Mouse (Mus musculus) right cerebral cortex, postnatal 14 days (tissue): ENCODE measurements around the gene Crhr2.
A peak's percentile ranks its signal among the peaks of the same experiment; 100 is the strongest.

ENCODE experiments used
- DNase-seq: peaks from one replicate; pipeline ENCODE4 v3.0.0; 2022

Crhr2 gene

DNA sequence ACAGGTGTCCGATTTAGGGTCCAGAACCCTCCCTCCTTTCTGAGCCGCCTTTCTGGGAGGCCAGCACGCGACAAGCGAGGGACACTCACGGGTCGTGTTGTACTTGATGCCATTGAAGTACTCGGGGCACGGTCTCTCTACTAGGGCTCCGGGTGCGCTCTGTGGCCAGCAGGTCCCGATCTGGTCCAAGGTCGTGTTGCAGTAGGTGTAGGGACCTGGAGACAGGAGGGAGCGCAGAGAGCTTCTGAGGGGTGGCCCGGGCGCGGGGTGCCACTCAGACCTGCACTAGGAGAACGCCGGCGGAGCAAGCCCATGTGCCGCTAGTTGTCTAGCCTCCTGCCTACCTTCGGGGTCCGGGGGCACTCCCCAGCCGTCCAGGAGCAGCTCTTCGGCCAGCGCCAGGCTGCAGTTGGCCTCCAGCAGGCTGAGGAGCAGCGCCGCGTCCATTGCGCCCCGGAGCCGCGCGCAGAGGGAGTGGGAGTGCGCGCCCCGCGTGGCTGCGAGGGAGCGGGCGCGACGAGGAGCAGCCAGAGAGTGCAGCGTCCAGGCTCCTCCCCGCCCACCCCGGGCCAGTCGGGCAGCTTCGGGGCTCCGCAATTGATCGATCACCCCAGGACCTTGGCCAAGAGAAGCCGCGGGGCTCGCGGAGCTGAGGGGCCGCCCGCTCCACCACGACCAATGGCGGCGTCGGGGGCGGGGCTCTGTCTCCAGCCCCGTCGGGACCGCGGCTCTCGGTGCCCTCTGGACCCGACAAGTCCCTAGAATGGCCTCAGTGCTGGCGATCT lies 15.3 kb downstream of the Crhr2 start:
- DNase-seq: peak; percentile 35

GRCm38 (mm10) chr6:55108358-55108757 lies 24.5 kb downstream of the Crhr2 start:
- no peak for DNase-seq

DNA sequence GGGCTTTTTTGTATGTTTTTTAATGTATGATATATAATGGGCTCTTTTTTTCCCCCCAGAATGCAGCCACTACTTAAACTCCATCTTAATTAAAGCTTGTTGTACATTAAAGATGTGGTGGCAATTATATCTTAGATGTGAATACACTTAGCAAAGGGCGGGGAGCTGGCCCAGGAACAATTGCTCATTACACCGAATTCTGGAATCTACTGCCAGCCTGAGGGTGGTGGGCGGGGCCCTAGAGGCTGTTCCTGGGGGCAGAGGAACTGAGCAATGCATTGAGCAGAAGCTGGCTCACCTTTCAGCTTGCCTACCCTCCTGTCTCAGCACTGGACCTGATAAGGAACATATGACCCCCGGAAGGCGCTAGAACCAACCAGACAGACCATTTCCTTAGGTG lies 34.2 kb downstream of the Crhr2 start:
- peak; percentile 29 for DNase-seq

DNA sequence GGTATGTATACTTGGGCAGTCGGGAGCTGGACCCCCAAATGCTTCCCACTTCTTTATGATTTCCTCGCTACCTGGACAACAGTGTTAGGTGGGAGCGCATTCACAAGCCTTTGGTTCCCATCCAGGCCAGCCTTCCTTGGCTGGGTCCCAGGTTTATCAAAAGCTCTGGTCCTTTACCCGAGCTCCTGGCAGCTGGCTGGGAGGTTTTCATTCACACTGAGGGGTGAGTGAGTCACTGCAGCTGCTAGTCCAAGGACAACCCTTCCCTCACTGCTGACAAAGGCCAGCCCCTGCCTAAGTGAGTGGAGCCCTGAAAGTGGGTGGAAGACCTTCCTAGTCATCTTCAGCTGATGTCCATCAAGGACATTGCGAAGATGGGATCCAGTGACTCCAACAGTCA lies 34.8 kb downstream of the Crhr2 start:
- DNase-seq: peak; percentile 48

- no peak for DNase-seq
These were observed 39.2 kb downstream of the Crhr2 start for GRCm38 (mm10) chr6:55093431-55094146.

GRCm38 (mm10) chr6:55091396-55091795 lies 41.4 kb downstream of the Crhr2 start:
- DNase-seq: no peak

- no peak for DNase-seq
These were observed 42.2 kb downstream of the Crhr2 start for GRCm38 (mm10) chr6:55090639-55091038.

- no peak for DNase-seq
These were observed 45.5 kb downstream of the Crhr2 start for GRCm38 (mm10) chr6:55087355-55087754.

GRCm38 (mm10) chr6:55082261-55083051 lies 50.4 kb downstream of the Crhr2 start:
- no peak for DNase-seq

DNA sequence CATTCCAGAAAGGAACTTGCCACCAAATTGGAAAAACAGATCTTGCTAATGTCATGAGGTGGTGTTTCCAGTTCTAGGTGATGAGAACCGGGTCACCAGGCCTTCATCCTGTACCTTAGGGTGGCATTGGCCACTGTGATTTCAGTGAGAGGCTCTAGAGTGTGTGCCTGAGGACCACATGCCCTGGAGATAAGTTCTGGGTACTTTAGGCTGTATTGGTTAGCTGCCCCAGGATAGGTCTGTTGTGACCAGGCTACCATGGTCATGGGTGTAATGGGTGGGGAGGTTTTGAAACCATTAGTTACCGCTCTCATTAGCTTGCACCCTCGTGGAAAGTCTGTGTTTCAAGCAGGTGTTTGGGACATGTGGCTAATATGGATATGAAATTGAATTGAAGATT lies 51.4 kb downstream of the Crhr2 start:
- no peak for DNase-seq

- DNase-seq: no peak
These were observed 56.1 kb downstream of the Crhr2 start for GRCm38 (mm10) chr6:55076561-55077255.

GRCm38 (mm10) chr6:55065903-55066302 lies 66.9 kb downstream of the Crhr2 start:
- no peak for DNase-seq

- no peak for DNase-seq
These were observed 68.4 kb downstream of the Crhr2 start for GRCm38 (mm10) chr6:55064477-55064827.

GRCm38 (mm10) chr6:55063793-55064476 lies 68.9 kb downstream of the Crhr2 start:
- DNase-seq: no peak

GRCm38 (mm10) chr6:55062200-55062599 lies 70.6 kb downstream of the Crhr2 start:
- DNase-seq: no peak

DNA sequence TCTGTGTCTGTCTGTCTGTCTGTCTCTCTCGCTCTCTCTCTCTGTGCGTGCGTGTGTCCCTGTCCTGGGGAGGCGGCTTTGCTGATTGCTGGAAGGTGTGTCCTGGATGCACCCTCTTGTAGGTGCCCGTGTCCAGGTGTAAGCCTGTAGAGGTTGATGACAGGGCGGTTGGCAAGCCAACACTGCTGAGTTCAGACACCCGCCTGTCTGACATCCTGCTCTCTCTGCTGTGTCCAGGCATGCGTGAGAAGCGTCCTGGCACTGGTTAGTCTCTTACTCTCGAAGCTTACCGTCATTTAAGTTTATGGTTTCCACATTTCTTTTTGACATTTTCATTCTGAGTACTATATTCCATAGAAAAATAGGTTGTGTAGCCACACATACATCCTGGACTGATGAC lies 71.5 kb downstream of the Crhr2 start:
- DNase-seq: no peak

- no peak for DNase-seq
These were observed 72.5 kb downstream of the Crhr2 start for GRCm38 (mm10) chr6:55060241-55060825.

- DNase-seq: no peak
These were observed 75.4 kb downstream of the Crhr2 start for GRCm38 (mm10) chr6:55057427-55057826.

DNA sequence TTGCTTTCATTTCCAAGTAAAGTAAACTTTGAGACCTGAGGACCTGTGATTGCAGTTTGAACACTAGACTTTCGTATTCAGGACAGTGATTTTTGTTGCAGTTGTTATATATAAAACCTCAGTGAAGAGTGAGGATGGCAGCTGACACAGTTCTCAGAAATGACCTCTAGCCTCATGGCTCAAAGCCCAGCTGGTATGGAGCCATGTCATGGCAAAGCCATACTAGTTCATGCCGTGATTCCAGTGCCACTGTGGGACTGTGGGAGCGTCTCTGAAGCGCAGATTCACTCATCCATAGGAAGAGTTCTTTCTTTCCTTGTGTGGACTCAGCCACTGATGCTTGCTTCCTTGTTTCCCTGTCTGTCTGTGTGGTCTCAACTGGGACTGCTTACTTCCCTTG lies 78.3 kb downstream of the Crhr2 start:
- no peak for DNase-seq

GRCm38 (mm10) chr6:55049186-55049585 lies 83.6 kb downstream of the Crhr2 start:
- no peak for DNase-seq

- no peak for DNase-seq
These were observed 87.5 kb downstream of the Crhr2 start for GRCm38 (mm10) chr6:55045326-55045725.

- DNase-seq: no peak
These were observed 88.3 kb downstream of the Crhr2 start for GRCm38 (mm10) chr6:55044542-55044941.
